Comparison of ENCODE assay signal across 16 mouse cellular contexts in genomic region chr11:35693625-35694024, GRCm38 (mm10).
A peak's percentile ranks its signal among the peaks of the same experiment; 100 is the strongest.
DNase-seq lines count a peak whose midpoint lies in the region; ATAC-seq and TF ChIP-seq lines count a peak whose summit lies in the region.
"Had no signal": no experiment of that assay in that cellular context is flagged by ENCODE, and none has a peak within 500 bp of the region (broad histone marks: within the 10 kb centered on the region; RNA-seq: fewer than 3 reads in every experiment).

No protein-coding gene starts in this region.

- no peak for TF ChIP-seq POLR2A in testis, adult 2 months (IDR thresholded peaks at IDR 0.05; ENCODE audit: control insufficient read depth, low read depth, low read length)

- no peak for DNase-seq in hindbrain, embryonic 14.5 days (ENCODE audit: low spot score)
- DNase-seq in midbrain, embryonic 14.5 days, result no peak
- DNase-seq in testis, postnatal 10 days (ENCODE audit: low spot score), result no peak
- DNase-seq in right cerebral cortex, postnatal 36 days (ENCODE audit: low spot score in 2 of 2), result no peak
- no peak for DNase-seq in spleen, postnatal 36 days (ENCODE audit: low spot score in 2 of 2)
- DNase-seq: layer of hippocampus, adult 9-11 months; thymus, adult 18-20 months had no signal

- H3K9me3 ChIP-seq in hindbrain, embryonic 12.5 days (replicated peaks), result no peaks in the 10 kb centered on the region; the same call in 1 of the 2 replicates
- H3K9me3 ChIP-seq in hindbrain, embryonic 14.5 days (ENCODE audit: control insufficient read depth, low read length), result no peaks in the 10 kb centered on the region
- H3K9me3 ChIP-seq in midbrain, embryonic 13.5 days, result no peaks in the 10 kb centered on the region
- no peaks in the 10 kb centered on the region for H3K9me3 ChIP-seq in midbrain, embryonic 14.5 days (ENCODE audit: control insufficient read depth, low read length)
- H3K9me3 ChIP-seq: embryonic facial prominence, embryonic 12.5 days; hindbrain, embryonic 15.5 days; limb, embryonic 10.5 days; limb, embryonic 15.5 days; liver, embryonic 13.5 days had no signal

- no peak overlapping the region for H3K9ac ChIP-seq in hindbrain, embryonic 12.5 days
- H3K9ac ChIP-seq in hindbrain, embryonic 14.5 days, result no peak overlapping the region
- no peak overlapping the region for H3K9ac ChIP-seq in midbrain, embryonic 13.5 days (replicated peaks)
- no peak overlapping the region for H3K9ac ChIP-seq in midbrain, embryonic 14.5 days (replicated peaks; ENCODE audit: low read length)
- H3K9ac ChIP-seq: embryonic facial prominence, embryonic 12.5 days; hindbrain, embryonic 15.5 days; limb, embryonic 15.5 days; liver, embryonic 13.5 days had no signal

- 81% methylated on average over 7 of the region's 7 CpGs for WGBS in hindbrain, embryonic 12.5 days
- WGBS in hindbrain, embryonic 14.5 days, result 80% methylated on average over 7 of the region's 7 CpGs
- WGBS in midbrain, embryonic 13.5 days, result 77% methylated on average over 7 of the region's 7 CpGs
- 80% methylated on average over 7 of the region's 7 CpGs for WGBS in midbrain, embryonic 14.5 days

- H3K27me3 ChIP-seq in hindbrain, embryonic 12.5 days, result no peaks in the 10 kb centered on the region
- H3K27me3 ChIP-seq in hindbrain, embryonic 14.5 days (ENCODE audit: control insufficient read depth, insufficient read depth, low read length), result no peaks in the 10 kb centered on the region
- H3K27me3 ChIP-seq in midbrain, embryonic 13.5 days, result peaks cover 18% of the 10 kb centered on the region; the same call in 1 of the 2 replicates
- H3K27me3 ChIP-seq in midbrain, embryonic 14.5 days (ENCODE audit: control insufficient read depth, insufficient read depth, low read length), result no peaks in the 10 kb centered on the region
- H3K27me3 ChIP-seq in testis, adult 2 months (ENCODE audit: control insufficient read depth, insufficient read depth, low read length), result no peaks in the 10 kb centered on the region
- H3K27me3 ChIP-seq: embryonic facial prominence, embryonic 12.5 days; hindbrain, embryonic 15.5 days; limb, embryonic 15.5 days; liver, embryonic 13.5 days had no signal

- no peak overlapping the region for H3K4me3 ChIP-seq in hindbrain, embryonic 12.5 days
- no peak overlapping the region for H3K4me3 ChIP-seq in hindbrain, embryonic 14.5 days (replicated peaks; ENCODE audit: low read length)
- H3K4me3 ChIP-seq in midbrain, embryonic 13.5 days (replicated peaks), result no peak overlapping the region
- no peak overlapping the region for H3K4me3 ChIP-seq in midbrain, embryonic 14.5 days (replicated peaks; ENCODE audit: low read depth, low read length)
- no peak overlapping the region for H3K4me3 ChIP-seq in testis, adult 2 months (ENCODE audit: control insufficient read depth, low read depth, low read length)
- H3K4me3 ChIP-seq: embryonic facial prominence, embryonic 12.5 days; hindbrain, embryonic 15.5 days; limb, embryonic 10.5 days; limb, embryonic 15.5 days; liver, embryonic 13.5 days; myocyte had no signal

- no peak for TF ChIP-seq CTCF in testis, adult 2 months (IDR thresholded peaks at IDR 0.05; ENCODE audit: control insufficient read depth, insufficient read depth, insufficient replicate concordance, low read depth, low read length)

- no peak overlapping the region for H3K27ac ChIP-seq in hindbrain, embryonic 12.5 days
- no peak overlapping the region for H3K27ac ChIP-seq in hindbrain, embryonic 14.5 days
- H3K27ac ChIP-seq in midbrain, embryonic 13.5 days, result no peak overlapping the region
- no peak overlapping the region for H3K27ac ChIP-seq in midbrain, embryonic 14.5 days (replicated peaks; ENCODE audit: low read depth, low read length)
- peak overlapping the region; percentile 36; the same call in 1 of the 2 replicates for H3K27ac ChIP-seq in testis, adult 2 months (ENCODE audit: control insufficient read depth, insufficient read depth, low read depth, low read length)
- H3K27ac ChIP-seq: embryonic facial prominence, embryonic 12.5 days; hindbrain, embryonic 15.5 days; limb, embryonic 15.5 days; liver, embryonic 13.5 days had no signal

- ATAC-seq in hindbrain, embryonic 12.5 days (ENCODE audit: low FRiP score), result 0 out of 2 replicates have a peak, but pooled peaks have one; percentile 52
- ATAC-seq in hindbrain, embryonic 14.5 days (ENCODE audit: low FRiP score), result no peak
- peak; percentile 26 for ATAC-seq in midbrain, embryonic 13.5 days
- ATAC-seq in midbrain, embryonic 14.5 days (ENCODE audit: low FRiP score, low TSS enrichment), result no peak

- H3K36me3 ChIP-seq in hindbrain, embryonic 12.5 days, result peaks cover 12% of the 10 kb centered on the region
- no peaks in the 10 kb centered on the region for H3K36me3 ChIP-seq in hindbrain, embryonic 14.5 days (replicated peaks; ENCODE audit: control insufficient read depth, insufficient read depth)
- H3K36me3 ChIP-seq in midbrain, embryonic 13.5 days, result no peaks in the 10 kb centered on the region
- no peaks in the 10 kb centered on the region for H3K36me3 ChIP-seq in midbrain, embryonic 14.5 days (ENCODE audit: control insufficient read depth, insufficient read depth, low read length)
- no peaks in the 10 kb centered on the region for H3K36me3 ChIP-seq in testis, adult 2 months (ENCODE audit: control insufficient read depth, insufficient read depth, low read length)
- H3K36me3 ChIP-seq: hindbrain, embryonic 15.5 days; liver, embryonic 13.5 days had no signal

- no peaks in the 10 kb centered on the region for H3K4me1 ChIP-seq in hindbrain, embryonic 12.5 days
- H3K4me1 ChIP-seq in hindbrain, embryonic 14.5 days (replicated peaks; ENCODE audit: control insufficient read depth, insufficient read depth, low read length), result no peaks in the 10 kb centered on the region
- no peaks in the 10 kb centered on the region for H3K4me1 ChIP-seq in midbrain, embryonic 13.5 days (replicated peaks)
- no peaks in the 10 kb centered on the region for H3K4me1 ChIP-seq in midbrain, embryonic 14.5 days (ENCODE audit: control insufficient read depth, insufficient read depth, low read length)
- H3K4me1 ChIP-seq in testis, adult 2 months (ENCODE audit: control insufficient read depth, insufficient read depth, low read length), result no peaks in the 10 kb centered on the region
- H3K4me1 ChIP-seq: embryonic facial prominence, embryonic 12.5 days; hindbrain, embryonic 15.5 days; limb, embryonic 10.5 days; limb, embryonic 15.5 days; liver, embryonic 13.5 days had no signal

- H3K4me2 ChIP-seq in hindbrain, embryonic 12.5 days (replicated peaks), result no peak overlapping the region
- no peak overlapping the region for H3K4me2 ChIP-seq in hindbrain, embryonic 14.5 days (replicated peaks)
- no peak overlapping the region for H3K4me2 ChIP-seq in midbrain, embryonic 13.5 days (replicated peaks)
- no peak overlapping the region for H3K4me2 ChIP-seq in midbrain, embryonic 14.5 days (ENCODE audit: low read length)
- H3K4me2 ChIP-seq: embryonic facial prominence, embryonic 12.5 days; hindbrain, embryonic 15.5 days; limb, embryonic 15.5 days; liver, embryonic 13.5 days had no signal

Comparison
In these comparisons a context has a peak if more than half of its experiments do, and no peak if none do; other contexts are left out.
1. ATAC-seq: peak in hindbrain, embryonic 12.5 days (single experiment) and midbrain, embryonic 13.5 days (single experiment); none in hindbrain, embryonic 14.5 days (single experiment) and midbrain, embryonic 14.5 days (single experiment).